Mouse (Mus musculus): ENCODE results near the gene Kif26b.
A peak's percentile ranks its signal among the peaks of the same experiment; 100 is the strongest.

GRCm38 (mm10) chr1:178527185-178527546 lies 1.8 kb upstream of the Kif26b start:
- no peak for TF ChIP-seq POLR2A (IDR thresholded peaks at IDR 0.05; ENCODE audit: control insufficient read depth, low read depth, low read length)
- TF ChIP-seq CTCF (IDR thresholded peaks at IDR 0.05; ENCODE audit: control insufficient read depth, insufficient read depth, insufficient replicate concordance, low read depth, low read length) = peak; percentile 46; the same call in 1 of the 2 replicates

Measured in testis, adult 2 months (tissue).